Mouse (Mus musculus) ZHBTc4 (cell line): ENCODE data around the gene Sost.
"Not testable (repeated sequence)": the region's sequence is repeated elsewhere in the genome, so short reads cannot be mapped to it uniquely, and the experiment has no call there.

Experiments used
- DNase-seq: peaks from one replicate; pipeline ENCODE4 v3.0.0-alpha.2; 2011; ENCODE audit warnings: low read depth, low spot score

The Sost gene

GRCm38 (mm10) chr11:101966965-101967614, at the start of gene Sost:
Sost (minus strand) TSS chr11:101967015.
- peak; percentile 45 for DNase-seq

- no peak for DNase-seq
Measured at GRCm38 (mm10) chr11:102016136-102016535, 49.3 kb upstream of the Sost start.

GRCm38 (mm10) chr11:102015472-102015871, 48.7 kb upstream of the Sost start:
- DNase-seq = no peak

GRCm38 (mm10) chr11:102013201-102013600, 46.4 kb upstream of the Sost start:
- no peak for DNase-seq

GRCm38 (mm10) chr11:102011510-102011909, 44.7 kb upstream of the Sost start:
- DNase-seq = no peak

- no peak for DNase-seq
Measured at GRCm38 (mm10) chr11:102010140-102010539, 43.3 kb upstream of the Sost start.

- no peak for DNase-seq
Measured at GRCm38 (mm10) chr11:102008954-102009637, 42.3 kb upstream of the Sost start.

- DNase-seq = no peak
Measured at GRCm38 (mm10) chr11:102008372-102008771, 41.6 kb upstream of the Sost start.

GRCm38 (mm10) chr11:102006688-102007087, 39.9 kb upstream of the Sost start:
- no peak for DNase-seq

- DNase-seq = no peak
Measured at GRCm38 (mm10) chr11:102006271-102006670, 39.5 kb upstream of the Sost start.

GRCm38 (mm10) chr11:102004251-102004650, 37.4 kb upstream of the Sost start:
- peak; percentile 84 for DNase-seq

- DNase-seq = no peak
Measured at GRCm38 (mm10) chr11:101999466-101999865, 32.7 kb upstream of the Sost start.

GRCm38 (mm10) chr11:101998258-101998657, 31.4 kb upstream of the Sost start:
- DNase-seq = no peak

GRCm38 (mm10) chr11:101995938-101996337, 29.1 kb upstream of the Sost start:
- DNase-seq = no peak

- no peak for DNase-seq
Measured at GRCm38 (mm10) chr11:101994100-101994499, 27.3 kb upstream of the Sost start.

- DNase-seq = no peak
Measured at GRCm38 (mm10) chr11:101992411-101992810, 25.6 kb upstream of the Sost start.

GRCm38 (mm10) chr11:101991813-101992212, 25.0 kb upstream of the Sost start:
- DNase-seq = no peak

GRCm38 (mm10) chr11:101990244-101990643, 23.4 kb upstream of the Sost start:
- no peak for DNase-seq

GRCm38 (mm10) chr11:101986913-101987312, 20.1 kb upstream of the Sost start, which contains the start of gene Dusp3:
Dusp3 (minus strand) TSS chr11:101987013.
- no peak for DNase-seq

GRCm38 (mm10) chr11:101985990-101986389, 19.2 kb upstream of the Sost start:
- peak; percentile 89 for DNase-seq

GRCm38 (mm10) chr11:101985450-101985849, 18.6 kb upstream of the Sost start:
- not testable (repeated sequence) for DNase-seq

GRCm38 (mm10) chr11:101984054-101985025, 17.5 kb upstream of the Sost start, which contains the start of gene Cfap97d1:
Cfap97d1 (plus strand) TSS chr11:101984279.
- DNase-seq = peak; percentile 95
